Mouse (Mus musculus): ENCODE data around the gene Fbln1. TPM values are rescaled to one million over a fixed set of nuclear protein-coding genes. Genes with fewer than 3 reads are reported as not detected.

The Fbln1 gene
- polyA plus RNA-seq, 1 experiment from 2014 or later, result 114 TPM

- H3K9me3 ChIP-seq (replicated peaks; ENCODE audit: low read length), result no peaks in the 10 kb centered on the region
- H3K27ac ChIP-seq, result no peak overlapping the region
These were observed 25.9 kb downstream of the Fbln1 start for GRCm38 (mm10) chr15:85231443-85232255.

GRCm38 (mm10) chr15:85232256-85232535, 26.4 kb downstream of the Fbln1 start:
- Histone ChIP-seq H3K4me2 (ENCODE audit: low read length) (no peak overlapping the region), H3K4me1 (replicated peaks; ENCODE audit: insufficient read depth, low read length) (no peaks in the 10 kb centered on the region), H3K27me3 (ENCODE audit: insufficient read depth, low read length) (no peaks in the 10 kb centered on the region), H3K9me3 (replicated peaks; ENCODE audit: low read length) (no peaks in the 10 kb centered on the region), H3K9ac (ENCODE audit: low read depth, low read length) (no peak overlapping the region), H3K4me3 (replicated peaks; ENCODE audit: low read depth, low read length) (no peak overlapping the region), H3K36me3 (ENCODE audit: insufficient read depth, low read length) (peaks cover 4% of the 10 kb centered on the region; the same call in 1 of the 2 replicates), H3K27ac (no peak overlapping the region)
- ATAC-seq (replicated peaks; ENCODE audit: low FRiP score, low read depth), result no peak
- TF ChIP-seq CTCF (IDR thresholded peaks at IDR 0.05; ENCODE audit: low read depth), result no peak
- WGBS, result 73% methylated on average over 4 of the region's 4 CpGs
- DNase-seq (ENCODE audit: low spot score), result no peak

More at GRCm38 (mm10) chr15:85231443-85232255, 25.9 kb downstream of the Fbln1 start:
- Histone ChIP-seq H3K4me1 (replicated peaks; ENCODE audit: insufficient read depth, low read length) (no peaks in the 10 kb centered on the region), H3K9ac (ENCODE audit: low read depth, low read length) (no peak overlapping the region), H3K27me3 (ENCODE audit: insufficient read depth, low read length) (no peaks in the 10 kb centered on the region), H3K36me3 (ENCODE audit: insufficient read depth, low read length) (peaks cover 4% of the 10 kb centered on the region; the same call in 1 of the 2 replicates), H3K4me2 (ENCODE audit: low read length) (no peak overlapping the region), H3K4me3 (replicated peaks; ENCODE audit: low read depth, low read length) (no peak overlapping the region)
- TF ChIP-seq CTCF (IDR thresholded peaks at IDR 0.05; ENCODE audit: low read depth), result peak; percentile 95
- peak; percentile 68 for DNase-seq (ENCODE audit: low spot score)
- WGBS, result 81% methylated on average over 13 of the region's 13 CpGs
- no peak for ATAC-seq (replicated peaks; ENCODE audit: low FRiP score, low read depth)

GRCm38 (mm10) chr15:85232543-85233250, 26.9 kb downstream of the Fbln1 start:
- DNase-seq (ENCODE audit: low spot score) (no peak), ATAC-seq (replicated peaks; ENCODE audit: low FRiP score, low read depth) (no peak)
- Histone ChIP-seq H3K27me3 (ENCODE audit: insufficient read depth, low read length) (no peaks in the 10 kb centered on the region), H3K4me1 (replicated peaks; ENCODE audit: insufficient read depth, low read length) (no peaks in the 10 kb centered on the region), H3K4me2 (ENCODE audit: low read length) (no peak overlapping the region), H3K36me3 (ENCODE audit: insufficient read depth, low read length) (peaks cover 4% of the 10 kb centered on the region; the same call in 1 of the 2 replicates), H3K9ac (ENCODE audit: low read depth, low read length) (no peak overlapping the region), H3K27ac (no peak overlapping the region), H3K4me3 (replicated peaks; ENCODE audit: low read depth, low read length) (no peak overlapping the region), H3K9me3 (replicated peaks; ENCODE audit: low read length) (no peaks in the 10 kb centered on the region)
- no peak for TF ChIP-seq CTCF (IDR thresholded peaks at IDR 0.05; ENCODE audit: low read depth)
- 93% methylated on average over 25 of the region's 25 CpGs for WGBS

- no peak for TF ChIP-seq CTCF (IDR thresholded peaks at IDR 0.05; ENCODE audit: low read depth)
- 87% methylated on average over 4 of the region's 4 CpGs for WGBS
- no peaks in the 10 kb centered on the region for H3K27me3 ChIP-seq (ENCODE audit: insufficient read depth, low read length)
- ATAC-seq (replicated peaks; ENCODE audit: low FRiP score, low read depth) (no peak), DNase-seq (ENCODE audit: low spot score) (no peak)
- no peak overlapping the region for H3K27ac ChIP-seq
- H3K4me3 ChIP-seq (replicated peaks; ENCODE audit: low read depth, low read length), result no peak overlapping the region
- H3K36me3 ChIP-seq (ENCODE audit: insufficient read depth, low read length), result peaks cover 4% of the 10 kb centered on the region; the same call in 1 of the 2 replicates
- no peaks in the 10 kb centered on the region for H3K4me1 ChIP-seq (replicated peaks; ENCODE audit: insufficient read depth, low read length)
- no peak overlapping the region for H3K9ac ChIP-seq (ENCODE audit: low read depth, low read length)
- H3K4me2 ChIP-seq (ENCODE audit: low read length), result no peak overlapping the region
- no peaks in the 10 kb centered on the region for H3K9me3 ChIP-seq (replicated peaks; ENCODE audit: low read length)
These were observed 27.5 kb downstream of the Fbln1 start for GRCm38 (mm10) chr15:85233251-85233611.

- no peak for DNase-seq (ENCODE audit: low spot score)
- ATAC-seq (replicated peaks; ENCODE audit: low FRiP score, low read depth), result no peak
- TF ChIP-seq CTCF (IDR thresholded peaks at IDR 0.05; ENCODE audit: low read depth), result no peak
- Histone ChIP-seq H3K9me3 (replicated peaks; ENCODE audit: low read length) (no peaks in the 10 kb centered on the region), H3K27ac (no peak overlapping the region), H3K36me3 (ENCODE audit: insufficient read depth, low read length) (peaks cover 6% of the 10 kb centered on the region; the same call in 1 of the 2 replicates), H3K4me3 (replicated peaks; ENCODE audit: low read depth, low read length) (no peak overlapping the region), H3K9ac (ENCODE audit: low read depth, low read length) (no peak overlapping the region), H3K4me2 (ENCODE audit: low read length) (no peak overlapping the region), H3K27me3 (ENCODE audit: insufficient read depth, low read length) (no peaks in the 10 kb centered on the region), H3K4me1 (replicated peaks; ENCODE audit: insufficient read depth, low read length) (no peaks in the 10 kb centered on the region)
- 96% methylated on average over 4 of the region's 4 CpGs for WGBS
These were observed 27.9 kb downstream of the Fbln1 start for GRCm38 (mm10) chr15:85233690-85234089.

GRCm38 (mm10) chr15:85238821-85239745, 33.3 kb downstream of the Fbln1 start:
- H3K27me3 ChIP-seq (ENCODE audit: insufficient read depth, low read length), result no peaks in the 10 kb centered on the region
- no peak for DNase-seq (ENCODE audit: low spot score)
- no peak overlapping the region for H3K9ac ChIP-seq (ENCODE audit: low read depth, low read length)
- H3K4me1 ChIP-seq (replicated peaks; ENCODE audit: insufficient read depth, low read length), result 0 out of 2 replicates have a peak, but pooled peaks cover 4% of the 10 kb centered on the region
- peak; percentile 54; the same call in 1 of the 2 replicates for ATAC-seq (replicated peaks; ENCODE audit: low FRiP score, low read depth)
- H3K4me2 ChIP-seq (ENCODE audit: low read length), result no peak overlapping the region
- no peak for TF ChIP-seq CTCF (IDR thresholded peaks at IDR 0.05; ENCODE audit: low read depth)
- peaks cover 13% of the 10 kb centered on the region; the same call in 1 of the 2 replicates for H3K36me3 ChIP-seq (ENCODE audit: insufficient read depth, low read length)
- WGBS, result 64% methylated on average over 22 of the region's 22 CpGs
- peak overlapping the region; percentile 32; the same call in 1 of the 2 replicates for H3K27ac ChIP-seq
- no peaks in the 10 kb centered on the region for H3K9me3 ChIP-seq (replicated peaks; ENCODE audit: low read length)
- no peak overlapping the region for H3K4me3 ChIP-seq (replicated peaks; ENCODE audit: low read depth, low read length)

Data from kidney, postnatal 0 days (tissue).